Mouse (Mus musculus) heart, postnatal 4 days (tissue): Measurements from ENCODE around the gene Ptprn2. TPM values are rescaled to one million over a fixed set of nuclear protein-coding genes. Genes with fewer than 3 reads are reported as not detected.

ENCODE experiments used
- DNase-seq: peaks from one replicate; pipeline ENCODE4 v3.0.0; 2021
- total RNA-seq, 2 experiments: library from RNA; stranded (reverse); gene quantifications; 2 replicates each; pipeline ENCODE4 v1.2.3; 2021

The Ptprn2 gene
- total RNA-seq, 2 experiments from 2014 or later = 0.29 to 0.34 TPM

- DNase-seq = no peak
Observed at GRCm38 (mm10) chr12:116901773-116902172, 416.3 kb downstream of the Ptprn2 start.

GRCm38 (mm10) chr12:116907424-116907823 is 421.9 kb downstream of the Ptprn2 start:
- no peak for DNase-seq

GRCm38 (mm10) chr12:116908668-116909067 is 423.1 kb downstream of the Ptprn2 start:
- no peak for DNase-seq

- no peak for DNase-seq
Observed at GRCm38 (mm10) chr12:116916776-116917175, 431.3 kb downstream of the Ptprn2 start.

- no peak for DNase-seq
Observed at GRCm38 (mm10) chr12:116919185-116919584, 433.7 kb downstream of the Ptprn2 start.

GRCm38 (mm10) chr12:116919691-116920526 is 434.4 kb downstream of the Ptprn2 start:
- DNase-seq = no peak

GRCm38 (mm10) chr12:116927115-116927514 is 441.6 kb downstream of the Ptprn2 start:
- DNase-seq = no peak

GRCm38 (mm10) chr12:116927516-116927915 is 442.0 kb downstream of the Ptprn2 start:
- DNase-seq = no peak

GRCm38 (mm10) chr12:116938158-116938854 is 452.8 kb downstream of the Ptprn2 start:
- no peak for DNase-seq

GRCm38 (mm10) chr12:116943883-116944282 is 458.4 kb downstream of the Ptprn2 start:
- no peak for DNase-seq

- no peak for DNase-seq
Observed at GRCm38 (mm10) chr12:116948151-116948928, 462.8 kb downstream of the Ptprn2 start.

GRCm38 (mm10) chr12:116949726-116950125 is 464.2 kb downstream of the Ptprn2 start:
- DNase-seq = no peak

- DNase-seq = no peak
Observed at GRCm38 (mm10) chr12:116952452-116953205, 467.1 kb downstream of the Ptprn2 start.

GRCm38 (mm10) chr12:116959164-116959563 is 473.6 kb downstream of the Ptprn2 start:
- DNase-seq = no peak

- no peak for DNase-seq
Observed at GRCm38 (mm10) chr12:116963906-116964305, 478.4 kb downstream of the Ptprn2 start.

- no peak for DNase-seq
Observed at GRCm38 (mm10) chr12:116968215-116968939, 482.9 kb downstream of the Ptprn2 start.

- DNase-seq = no peak
Observed at GRCm38 (mm10) chr12:116975547-116975946, 490.0 kb downstream of the Ptprn2 start.

- DNase-seq = no peak
Observed at GRCm38 (mm10) chr12:116976981-116977380, 491.5 kb downstream of the Ptprn2 start.

- no peak for DNase-seq
Observed at GRCm38 (mm10) chr12:116978201-116978600, 492.7 kb downstream of the Ptprn2 start.

- DNase-seq = no peak
Observed at GRCm38 (mm10) chr12:116981315-116981714, 495.8 kb downstream of the Ptprn2 start.

- DNase-seq = no peak
Observed at GRCm38 (mm10) chr12:116989144-116989543, 503.6 kb downstream of the Ptprn2 start.
